Mouse (Mus musculus): ENCODE results near the gene Cryba2. TPM values are rescaled to one million over a fixed set of nuclear protein-coding genes. Genes with fewer than 3 reads are reported as not detected.

Gene Cryba2
- polyA plus RNA-seq, 1 experiment from 2014 or later, result not detected

- 56% methylated on average over 2 of the region's 2 CpGs for WGBS
- no peaks in the 10 kb centered on the region for H3K27me3 ChIP-seq (replicated peaks; ENCODE audit: control insufficient read depth, insufficient read depth, low read length)
These were observed 20.7 kb downstream of the Cryba2 start for GRCm38 (mm10) chr1:74872218-74872617.

GRCm38 (mm10) chr1:74861783-74862182, 31.2 kb downstream of the Cryba2 start:
- no peaks in the 10 kb centered on the region for H3K9me3 ChIP-seq (replicated peaks; ENCODE audit: control insufficient read depth, low read length)
- no peaks in the 10 kb centered on the region for H3K36me3 ChIP-seq (ENCODE audit: control insufficient read depth, insufficient read depth, low read length)
- H3K4me1 ChIP-seq (ENCODE audit: control insufficient read depth, insufficient read depth, low read length), result peaks cover 19% of the 10 kb centered on the region
- DNase-seq (ENCODE audit: low spot score), result no peak
- no peak overlapping the region for H3K4me3 ChIP-seq (ENCODE audit: low read depth, low read length)
- no peak for ATAC-seq
- H3K9ac ChIP-seq (ENCODE audit: low read length), result no peak overlapping the region
- no peak overlapping the region for H3K4me2 ChIP-seq (ENCODE audit: low read length)
- H3K27ac ChIP-seq (ENCODE audit: low read depth, low read length), result no peak overlapping the region
- H3K27me3 ChIP-seq (replicated peaks; ENCODE audit: control insufficient read depth, insufficient read depth, low read length), result peaks cover 35% of the 10 kb centered on the region

More at GRCm38 (mm10) chr1:74872218-74872617, 20.7 kb downstream of the Cryba2 start:
- DNase-seq (ENCODE audit: low spot score) (no peak), ATAC-seq (no peak)
- Histone ChIP-seq H3K9ac (ENCODE audit: low read length) (no peak overlapping the region), H3K4me2 (ENCODE audit: low read length) (no peak overlapping the region), H3K4me3 (ENCODE audit: low read depth, low read length) (no peak overlapping the region), H3K36me3 (ENCODE audit: control insufficient read depth, insufficient read depth, low read length) (no peaks in the 10 kb centered on the region), H3K27ac (ENCODE audit: low read depth, low read length) (no peak overlapping the region), H3K9me3 (replicated peaks; ENCODE audit: control insufficient read depth, low read length) (no peaks in the 10 kb centered on the region), H3K4me1 (ENCODE audit: control insufficient read depth, insufficient read depth, low read length) (no peaks in the 10 kb centered on the region)

- Histone ChIP-seq H3K4me1 (ENCODE audit: control insufficient read depth, insufficient read depth, low read length) (peaks cover 20% of the 10 kb centered on the region), H3K9me3 (replicated peaks; ENCODE audit: control insufficient read depth, low read length) (no peaks in the 10 kb centered on the region), H3K4me3 (ENCODE audit: low read depth, low read length) (no peak overlapping the region), H3K36me3 (ENCODE audit: control insufficient read depth, insufficient read depth, low read length) (no peaks in the 10 kb centered on the region), H3K9ac (ENCODE audit: low read length) (no peak overlapping the region), H3K27me3 (replicated peaks; ENCODE audit: control insufficient read depth, insufficient read depth, low read length) (peaks cover 51% of the 10 kb centered on the region), H3K4me2 (ENCODE audit: low read length) (peak overlapping the region; percentile 87), H3K27ac (ENCODE audit: low read depth, low read length) (no peak overlapping the region)
- DNase-seq (ENCODE audit: low spot score), result no peak
- WGBS, result 39% methylated on average over 6 of the region's 6 CpGs
- no peak for ATAC-seq
These were observed 33.5 kb downstream of the Cryba2 start for GRCm38 (mm10) chr1:74859223-74859984.

- Histone ChIP-seq H3K4me2 (ENCODE audit: low read length) (peak overlapping the region; percentile 87), H3K4me3 (ENCODE audit: low read depth, low read length) (peak overlapping the region; percentile 68), H3K27me3 (replicated peaks; ENCODE audit: control insufficient read depth, insufficient read depth, low read length) (peaks cover 57% of the 10 kb centered on the region), H3K9me3 (replicated peaks; ENCODE audit: control insufficient read depth, low read length) (no peaks in the 10 kb centered on the region), H3K4me1 (ENCODE audit: control insufficient read depth, insufficient read depth, low read length) (peaks cover 22% of the 10 kb centered on the region), H3K27ac (ENCODE audit: low read depth, low read length) (no peak overlapping the region), H3K36me3 (ENCODE audit: control insufficient read depth, insufficient read depth, low read length) (no peaks in the 10 kb centered on the region), H3K9ac (ENCODE audit: low read length) (peak overlapping the region; percentile 55)
- WGBS, result 2% methylated on average over 16 of the region's 16 CpGs
- no peak for ATAC-seq
- no peak for DNase-seq (ENCODE audit: low spot score)
These were observed 34.1 kb downstream of the Cryba2 start for GRCm38 (mm10) chr1:74858805-74859204.

- H3K4me1 ChIP-seq (ENCODE audit: control insufficient read depth, insufficient read depth, low read length), result peaks cover 22% of the 10 kb centered on the region
These were observed 34.7 kb downstream of the Cryba2 start for GRCm38 (mm10) chr1:74858171-74858719.

GRCm38 (mm10) chr1:74857677-74858076, 35.3 kb downstream of the Cryba2 start:
- no peaks in the 10 kb centered on the region for H3K9me3 ChIP-seq (replicated peaks; ENCODE audit: control insufficient read depth, low read length)
- ATAC-seq (no peak), DNase-seq (ENCODE audit: low spot score) (no peak)
- peaks cover 22% of the 10 kb centered on the region for H3K4me1 ChIP-seq (ENCODE audit: control insufficient read depth, insufficient read depth, low read length)
- peak overlapping the region; percentile 64 for H3K9ac ChIP-seq (ENCODE audit: low read length)
- H3K36me3 ChIP-seq (ENCODE audit: control insufficient read depth, insufficient read depth, low read length), result no peaks in the 10 kb centered on the region
- peak overlapping the region; percentile 68 for H3K4me3 ChIP-seq (ENCODE audit: low read depth, low read length)
- peaks cover 65% of the 10 kb centered on the region for H3K27me3 ChIP-seq (replicated peaks; ENCODE audit: control insufficient read depth, insufficient read depth, low read length)
- peak overlapping the region; percentile 87 for H3K4me2 ChIP-seq (ENCODE audit: low read length)
- WGBS, result 3% methylated on average over 4 of the region's 4 CpGs
- H3K27ac ChIP-seq (ENCODE audit: low read depth, low read length), result no peak overlapping the region

More at GRCm38 (mm10) chr1:74858171-74858719, 34.7 kb downstream of the Cryba2 start:
- H3K27me3 ChIP-seq (replicated peaks; ENCODE audit: control insufficient read depth, insufficient read depth, low read length), result peaks cover 60% of the 10 kb centered on the region
- H3K9me3 ChIP-seq (replicated peaks; ENCODE audit: control insufficient read depth, low read length), result no peaks in the 10 kb centered on the region
- ATAC-seq (peak; percentile 53), DNase-seq (ENCODE audit: low spot score) (peak; percentile 94)
- H3K9ac ChIP-seq (ENCODE audit: low read length), result peak overlapping the region; percentile 64
- H3K36me3 ChIP-seq (ENCODE audit: control insufficient read depth, insufficient read depth, low read length), result no peaks in the 10 kb centered on the region
- peak overlapping the region; percentile 68 for H3K4me3 ChIP-seq (ENCODE audit: low read depth, low read length)
- under 1% methylated on average over 29 of the region's 29 CpGs for WGBS
- peak overlapping the region; percentile 87 for H3K4me2 ChIP-seq (ENCODE audit: low read length)
- no peak overlapping the region for H3K27ac ChIP-seq (ENCODE audit: low read depth, low read length)

GRCm38 (mm10) chr1:74857201-74857600, 35.7 kb downstream of the Cryba2 start:
- no peak for ATAC-seq
- Histone ChIP-seq H3K9me3 (replicated peaks; ENCODE audit: control insufficient read depth, low read length) (no peaks in the 10 kb centered on the region), H3K4me2 (ENCODE audit: low read length) (peak overlapping the region; percentile 87), H3K4me1 (ENCODE audit: control insufficient read depth, insufficient read depth, low read length) (peaks cover 22% of the 10 kb centered on the region), H3K36me3 (ENCODE audit: control insufficient read depth, insufficient read depth, low read length) (no peaks in the 10 kb centered on the region), H3K27me3 (replicated peaks; ENCODE audit: control insufficient read depth, insufficient read depth, low read length) (peaks cover 69% of the 10 kb centered on the region), H3K27ac (ENCODE audit: low read depth, low read length) (no peak overlapping the region), H3K4me3 (ENCODE audit: low read depth, low read length) (peak overlapping the region; percentile 68), H3K9ac (ENCODE audit: low read length) (peak overlapping the region; percentile 17; the same call in 1 of the 2 replicates)
- no peak for DNase-seq (ENCODE audit: low spot score)
- 6% methylated on average over 20 of the region's 20 CpGs for WGBS

GRCm38 (mm10) chr1:74856791-74857190, 36.2 kb downstream of the Cryba2 start:
- H3K9ac ChIP-seq (ENCODE audit: low read length), result no peak overlapping the region; the same call in 1 of the 2 replicates
- no peaks in the 10 kb centered on the region for H3K9me3 ChIP-seq (replicated peaks; ENCODE audit: control insufficient read depth, low read length)
- no peaks in the 10 kb centered on the region for H3K36me3 ChIP-seq (ENCODE audit: control insufficient read depth, insufficient read depth, low read length)
- peak overlapping the region; percentile 87 for H3K4me2 ChIP-seq (ENCODE audit: low read length)
- peaks cover 70% of the 10 kb centered on the region for H3K27me3 ChIP-seq (replicated peaks; ENCODE audit: control insufficient read depth, insufficient read depth, low read length)
- peaks cover 22% of the 10 kb centered on the region for H3K4me1 ChIP-seq (ENCODE audit: control insufficient read depth, insufficient read depth, low read length)
- ATAC-seq (no peak), DNase-seq (ENCODE audit: low spot score) (peak; percentile 12)
- WGBS, result 1% methylated on average over 7 of the region's 7 CpGs
- H3K4me3 ChIP-seq (ENCODE audit: low read depth, low read length), result peak overlapping the region; percentile 68
- no peak overlapping the region for H3K27ac ChIP-seq (ENCODE audit: low read depth, low read length)

GRCm38 (mm10) chr1:74856439-74856720, 36.6 kb downstream of the Cryba2 start:
- Histone ChIP-seq H3K27ac (ENCODE audit: low read depth, low read length) (no peak overlapping the region; the same call in 1 of the 2 replicates), H3K9ac (ENCODE audit: low read length) (peak overlapping the region; percentile 86), H3K27me3 (replicated peaks; ENCODE audit: control insufficient read depth, insufficient read depth, low read length) (peaks cover 72% of the 10 kb centered on the region), H3K4me2 (ENCODE audit: low read length) (peak overlapping the region; percentile 87), H3K36me3 (ENCODE audit: control insufficient read depth, insufficient read depth, low read length) (no peaks in the 10 kb centered on the region), H3K9me3 (replicated peaks; ENCODE audit: control insufficient read depth, low read length) (no peaks in the 10 kb centered on the region), H3K4me1 (ENCODE audit: control insufficient read depth, insufficient read depth, low read length) (peaks cover 22% of the 10 kb centered on the region), H3K4me3 (ENCODE audit: low read depth, low read length) (peak overlapping the region; percentile 68)
- no peak for DNase-seq (ENCODE audit: low spot score)
- no peak for ATAC-seq
- 1% methylated on average over 11 of the region's 11 CpGs for WGBS

Data from forebrain, embryonic 14.5 days (tissue).